Mouse (Mus musculus): ENCODE results near the gene Srgap2.

Srgap2 gene

DNA sequence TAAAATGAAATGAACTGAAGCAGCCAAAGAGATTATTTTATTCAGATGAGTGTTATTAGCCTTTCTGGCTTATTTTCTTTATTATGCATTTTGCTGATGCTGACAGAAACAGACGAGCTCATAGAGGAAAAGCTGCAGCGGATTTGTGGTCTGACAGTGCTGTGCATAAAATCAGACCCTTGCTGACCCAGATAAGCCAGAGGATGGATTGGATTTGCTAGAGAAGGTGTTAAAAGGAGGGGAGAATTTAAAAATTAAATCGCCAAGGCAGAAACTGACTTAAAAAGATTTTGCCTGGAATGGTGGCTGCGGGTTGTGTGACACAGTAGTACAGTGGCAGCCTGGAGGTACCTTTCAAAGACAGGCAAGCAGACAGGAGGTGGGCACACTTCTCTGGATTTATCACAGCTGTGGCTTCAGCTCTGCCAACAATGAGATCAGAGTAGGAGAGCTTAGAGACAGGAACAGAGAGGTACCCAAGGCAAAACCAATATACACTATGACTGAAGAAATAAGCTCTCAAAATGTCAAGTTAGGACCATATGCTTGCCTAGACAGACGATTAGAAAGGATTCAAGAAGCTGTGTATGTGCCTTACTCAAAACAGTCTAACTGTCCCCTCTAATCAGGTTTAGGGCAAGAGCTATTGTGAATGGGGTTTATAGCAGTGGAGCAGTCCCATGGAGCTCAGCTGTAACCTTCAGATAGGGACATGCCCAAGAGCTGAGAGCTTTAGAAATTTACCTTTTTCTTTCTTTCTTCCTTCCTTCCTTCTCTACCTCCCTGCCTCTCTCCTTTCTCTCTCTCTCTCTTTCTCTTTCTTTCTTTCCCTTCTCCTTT, 109.1 kb downstream of the Srgap2 start:
- TF ChIP-seq GATA4 (IDR thresholded peaks at IDR 0.05; ENCODE audit: insufficient replicate concordance, low read length) = no peak

GRCm38 (mm10) chr1:131417059-131417750, 109.9 kb downstream of the Srgap2 start:
- TF ChIP-seq GATA4 (IDR thresholded peaks at IDR 0.05; ENCODE audit: insufficient replicate concordance, low read length) = no peak

DNA sequence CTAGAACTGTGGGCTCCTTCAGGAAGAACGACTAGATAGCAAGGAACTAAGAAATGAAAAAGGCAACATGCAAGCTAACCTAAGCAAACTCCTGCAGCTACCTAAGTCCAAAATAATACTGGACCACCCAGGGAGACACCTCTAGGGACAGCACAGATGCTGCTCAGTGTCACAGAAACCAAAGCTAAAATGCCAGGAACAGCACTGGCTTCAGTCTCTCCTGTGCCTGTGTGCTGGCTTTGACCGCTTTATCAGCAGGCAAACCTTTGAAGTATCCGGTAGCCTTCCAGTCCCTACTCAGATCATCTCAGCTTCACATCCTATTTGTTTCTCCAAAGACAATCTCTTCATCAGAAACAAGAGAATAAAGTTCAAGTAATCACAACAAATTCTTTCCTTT, 123.6 kb downstream of the Srgap2 start:
- TF ChIP-seq GATA4 (IDR thresholded peaks at IDR 0.05; ENCODE audit: insufficient replicate concordance, low read length) = no peak

- TF ChIP-seq GATA4 (IDR thresholded peaks at IDR 0.05; ENCODE audit: insufficient replicate concordance, low read length) = no peak
These were observed 126.3 kb downstream of the Srgap2 start for GRCm38 (mm10) chr1:131400844-131401243.

GRCm38 (mm10) chr1:131398181-131398580, 129.0 kb downstream of the Srgap2 start:
- no peak for TF ChIP-seq GATA4 (IDR thresholded peaks at IDR 0.05; ENCODE audit: insufficient replicate concordance, low read length)

DNA sequence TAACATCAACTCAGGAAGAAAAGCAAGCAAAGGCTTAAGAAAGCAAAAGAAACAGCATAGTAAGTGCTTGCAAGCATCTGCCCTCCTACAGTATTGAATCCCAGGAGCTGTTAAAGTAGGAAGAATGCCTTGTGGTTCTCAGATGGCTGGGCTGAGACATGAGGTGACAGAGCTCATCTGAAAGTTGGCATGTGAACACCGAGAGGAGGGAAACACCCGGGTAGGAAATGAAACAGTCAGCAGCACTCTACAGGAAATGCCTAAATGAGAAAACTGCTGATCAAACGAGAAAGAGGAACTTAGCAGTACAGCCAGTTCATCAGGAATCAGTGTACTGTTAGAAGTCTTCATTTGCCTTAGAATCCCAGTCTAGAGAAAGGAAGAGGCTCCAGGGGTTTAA, 142.7 kb downstream of the Srgap2 start:
- peak; percentile 44; the same call in 1 of the 2 replicates for TF ChIP-seq GATA4 (IDR thresholded peaks at IDR 0.05; ENCODE audit: insufficient replicate concordance, low read length)

GRCm38 (mm10) chr1:131382184-131382583, 145.0 kb downstream of the Srgap2 start:
- TF ChIP-seq GATA4 (IDR thresholded peaks at IDR 0.05; ENCODE audit: insufficient replicate concordance, low read length) = no peak

DNA sequence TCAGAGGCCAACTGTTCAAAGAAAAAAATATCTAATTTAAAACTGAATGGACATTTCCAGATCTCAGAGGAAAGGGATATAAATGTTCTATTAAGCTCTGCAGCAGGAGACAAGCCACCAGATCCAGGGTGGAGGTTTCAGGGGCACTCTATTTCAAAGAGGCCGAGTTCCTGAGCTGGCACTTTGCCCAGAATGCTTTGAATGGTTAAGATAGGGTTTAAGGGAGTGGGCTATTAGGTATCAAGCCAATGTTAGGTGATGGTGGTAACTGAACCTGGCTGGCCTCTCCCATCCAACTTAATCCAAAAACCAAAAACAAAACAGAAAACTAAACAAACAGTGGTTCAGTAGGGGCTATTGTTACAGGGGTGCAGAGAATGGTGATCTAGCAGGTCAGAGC, 146.9 kb downstream of the Srgap2 start:
- no peak for TF ChIP-seq GATA4 (IDR thresholded peaks at IDR 0.05; ENCODE audit: insufficient replicate concordance, low read length)

DNA sequence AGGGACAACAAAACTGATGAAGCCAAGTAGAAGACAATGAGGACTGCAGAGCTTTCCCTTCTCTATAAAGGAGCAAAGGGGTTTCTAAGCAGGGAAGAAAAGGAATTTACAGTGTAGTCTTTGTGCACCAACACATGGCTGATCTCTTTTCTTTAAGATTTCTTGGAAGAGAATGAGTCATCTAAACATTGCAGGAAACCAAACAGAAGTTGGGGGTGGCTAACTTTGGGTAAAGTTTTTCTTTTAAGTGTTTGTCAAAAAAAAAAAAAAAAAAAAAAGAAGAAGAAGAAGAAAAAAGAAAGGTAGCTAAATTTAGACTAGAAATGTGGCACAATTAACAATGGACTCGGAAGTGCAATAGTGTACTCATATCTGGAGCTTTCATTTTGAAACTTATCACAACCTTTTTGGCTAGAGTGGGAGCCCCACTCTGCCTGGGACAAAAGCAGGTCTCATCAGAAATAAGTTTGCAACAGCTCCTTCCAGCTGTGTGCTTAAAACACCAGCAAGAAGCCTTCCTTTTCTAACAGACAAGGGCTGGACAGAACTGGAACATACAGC, 148.2 kb downstream of the Srgap2 start:
- no peak for TF ChIP-seq GATA4 (IDR thresholded peaks at IDR 0.05; ENCODE audit: insufficient replicate concordance, low read length)

DNA sequence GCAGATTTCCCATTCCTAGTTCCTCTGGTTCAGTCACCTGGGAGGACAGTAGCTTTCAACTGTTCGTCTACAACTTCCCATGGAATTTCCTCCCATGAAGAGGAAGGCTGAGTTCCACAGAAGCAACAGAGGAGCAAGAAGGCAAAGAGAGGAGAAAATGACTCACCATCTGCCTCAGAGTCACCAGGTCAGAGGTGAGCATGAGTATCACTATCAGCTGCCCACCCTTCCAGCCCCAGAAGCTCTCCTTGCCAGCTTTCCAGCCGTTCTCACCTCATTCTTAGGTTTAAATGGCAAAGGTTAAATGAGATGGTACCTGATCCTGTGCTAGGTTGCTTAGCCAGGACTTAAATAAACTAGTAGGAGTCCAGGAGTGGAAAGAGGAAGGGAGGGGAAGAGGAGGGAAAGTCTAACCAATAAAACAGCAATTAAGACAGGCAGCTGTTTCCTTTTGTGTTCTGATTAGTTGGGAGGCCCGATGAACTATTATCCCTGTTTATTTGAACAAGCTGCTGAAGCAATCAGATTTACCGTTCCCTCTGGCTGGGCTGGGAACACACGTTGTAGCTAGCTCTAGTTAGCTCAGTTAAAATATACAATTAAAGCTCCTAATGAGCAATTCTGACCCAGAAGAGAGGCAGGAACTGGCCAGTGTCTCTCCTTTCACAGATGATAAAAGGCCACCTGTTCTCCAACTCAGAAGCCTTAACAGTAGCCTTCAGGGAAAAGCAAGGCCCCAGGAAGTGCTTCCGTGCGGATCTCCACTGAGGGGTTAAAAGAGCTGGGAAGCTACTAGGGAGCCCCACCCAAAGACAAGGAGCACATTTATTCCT, 148.9 kb downstream of the Srgap2 start:
- TF ChIP-seq GATA4 (IDR thresholded peaks at IDR 0.05; ENCODE audit: insufficient replicate concordance, low read length) = no peak

DNA sequence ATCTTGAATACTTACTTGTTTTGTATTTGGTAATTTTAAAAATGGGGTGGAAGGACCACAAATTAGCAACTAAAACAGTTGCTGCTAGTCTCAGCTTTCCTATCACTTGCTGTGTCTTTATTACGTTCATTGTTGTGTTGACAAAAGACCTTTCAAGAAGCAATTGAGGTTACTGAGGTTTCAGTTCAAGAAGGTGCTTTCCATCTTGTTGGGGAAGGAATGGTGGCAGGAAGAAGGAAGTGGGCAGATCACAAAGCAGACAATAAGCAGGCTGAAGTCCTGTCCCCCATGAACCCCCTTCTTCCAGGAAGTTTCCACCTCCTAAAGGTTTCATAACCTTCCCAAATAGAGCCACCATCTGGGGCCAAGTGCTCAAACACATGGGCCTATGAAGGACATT, 161.3 kb downstream of the Srgap2 start:
- TF ChIP-seq GATA4 (IDR thresholded peaks at IDR 0.05; ENCODE audit: insufficient replicate concordance, low read length) = no peak

- TF ChIP-seq GATA4 (IDR thresholded peaks at IDR 0.05; ENCODE audit: insufficient replicate concordance, low read length) = no peak
These were observed 162.7 kb downstream of the Srgap2 start for GRCm38 (mm10) chr1:131364432-131364831.

DNA sequence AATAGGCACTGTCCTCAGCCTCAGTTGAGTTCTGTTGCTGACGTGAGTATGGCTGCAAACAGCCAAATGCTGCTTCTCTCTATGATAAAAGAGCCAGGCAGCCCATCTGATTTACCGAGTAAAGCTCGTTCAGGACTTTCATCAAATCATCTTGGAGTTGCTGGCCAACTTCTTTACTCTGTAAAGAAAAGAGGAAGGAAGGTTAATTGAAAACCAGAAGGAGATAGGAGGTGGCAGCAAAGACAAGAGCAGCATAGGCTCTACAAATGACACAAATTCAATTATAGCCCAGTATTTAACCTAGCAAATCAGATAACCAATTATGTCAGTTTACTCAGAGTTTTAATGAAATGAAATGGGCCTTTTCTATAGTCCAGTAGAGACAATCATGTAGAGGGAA, 163.3 kb downstream of the Srgap2 start:
- TF ChIP-seq GATA4 (IDR thresholded peaks at IDR 0.05; ENCODE audit: insufficient replicate concordance, low read length) = no peak

- TF ChIP-seq GATA4 (IDR thresholded peaks at IDR 0.05; ENCODE audit: insufficient replicate concordance, low read length) = no peak
These were observed 165.1 kb downstream of the Srgap2 start for GRCm38 (mm10) chr1:131362089-131362488.

DNA sequence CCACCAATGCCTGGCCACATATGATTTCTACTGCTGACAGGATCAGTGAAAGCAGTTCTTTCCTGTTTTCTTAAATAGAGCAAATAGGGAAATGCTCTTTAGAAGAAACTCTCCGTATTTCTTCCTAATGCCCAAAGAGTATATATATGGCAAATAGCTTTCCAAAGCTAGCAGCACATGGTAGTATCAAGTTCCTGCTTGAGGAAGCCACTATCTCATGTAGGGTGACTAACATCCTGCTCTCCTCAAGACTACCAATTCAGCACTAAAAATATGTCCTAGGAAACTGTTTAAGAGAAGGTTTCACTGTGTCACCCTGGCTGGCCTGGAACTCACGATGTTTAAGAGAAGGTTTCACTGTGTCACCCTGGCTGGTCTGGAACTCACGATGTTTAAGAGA, 166.4 kb downstream of the Srgap2 start:
- peak; percentile 43; the same call in 1 of the 2 replicates for TF ChIP-seq GATA4 (IDR thresholded peaks at IDR 0.05; ENCODE audit: insufficient replicate concordance, low read length)

All from liver, adult (tissue).